Mouse (Mus musculus) embryo, embryonic 11.5 days (tissue): Measurements from ENCODE around the gene Cnot3.
"Not testable (repeated sequence)": the region's sequence is repeated elsewhere in the genome, so short reads cannot be mapped to it uniquely, and the experiment has no call there.

Experiments used
- DNase-seq: peaks from one replicate; pipeline ENCODE4 v3.0.0-alpha.2; 2012; ENCODE audit warnings: low read depth, low spot score

The Cnot3 gene

DNA sequence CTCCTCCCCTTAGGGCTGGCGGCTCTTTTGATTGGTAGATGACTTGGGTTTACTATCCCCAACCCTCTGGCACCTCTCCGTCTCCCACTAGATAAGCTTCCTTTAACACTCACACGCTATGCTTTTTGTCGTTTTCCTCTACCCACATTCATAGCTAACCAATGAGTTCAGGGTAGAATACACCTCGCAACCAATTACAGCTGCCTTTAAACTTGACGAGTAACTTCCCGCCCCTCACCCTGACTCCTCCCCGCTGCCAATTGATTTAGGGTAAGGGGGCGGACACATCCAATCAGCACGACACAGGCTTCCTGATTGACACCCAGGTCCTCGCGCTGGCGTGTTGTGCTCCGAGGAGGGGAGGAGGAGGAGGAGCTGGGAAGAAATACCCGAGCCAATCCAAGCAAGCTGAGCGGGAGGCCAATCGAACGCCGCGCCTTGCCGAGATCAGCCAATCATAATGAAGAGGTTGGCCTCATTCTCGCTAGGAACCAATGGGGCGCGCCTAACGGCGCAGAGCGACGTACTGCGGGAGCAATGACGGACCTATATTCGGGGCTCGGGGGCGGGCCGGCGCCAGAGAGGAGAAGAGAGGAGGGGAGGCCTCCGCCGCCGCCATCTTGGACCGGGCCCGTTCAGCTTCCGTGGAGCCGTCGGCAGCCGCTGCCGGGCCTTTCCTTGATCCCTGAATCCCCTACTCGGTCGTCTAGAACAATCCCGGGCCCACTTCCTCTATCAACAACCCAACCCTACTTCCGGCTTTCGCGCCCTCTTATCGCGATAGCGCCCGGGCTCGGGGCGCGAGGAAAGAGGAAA, at the start of gene Cnot3:
Gene Cnot3, plus strand, starts transcription at position 597 of the 816 bp plus-strand sequence.
- DNase-seq = peak; percentile 97

DNA sequence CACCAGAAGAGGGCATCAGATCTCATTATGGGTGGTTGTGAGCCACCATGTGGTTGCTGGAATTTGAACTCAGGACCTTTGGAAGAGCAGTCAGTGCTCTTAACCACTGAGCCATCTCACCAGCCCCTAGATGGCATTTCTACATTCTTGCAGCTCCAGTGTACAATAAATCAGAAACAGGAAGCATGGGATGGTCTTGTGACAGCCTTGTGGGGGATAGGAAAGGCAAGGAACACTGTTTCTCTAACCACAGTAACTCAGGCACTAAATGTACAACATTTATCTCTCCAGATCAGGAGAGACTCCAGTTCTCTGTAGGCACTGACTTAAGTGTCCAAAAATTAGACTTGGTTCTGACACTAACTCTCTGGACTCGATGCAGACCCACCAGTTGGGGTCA, 47.3 kb upstream of the Cnot3 start:
- not testable (repeated sequence) for DNase-seq

DNA sequence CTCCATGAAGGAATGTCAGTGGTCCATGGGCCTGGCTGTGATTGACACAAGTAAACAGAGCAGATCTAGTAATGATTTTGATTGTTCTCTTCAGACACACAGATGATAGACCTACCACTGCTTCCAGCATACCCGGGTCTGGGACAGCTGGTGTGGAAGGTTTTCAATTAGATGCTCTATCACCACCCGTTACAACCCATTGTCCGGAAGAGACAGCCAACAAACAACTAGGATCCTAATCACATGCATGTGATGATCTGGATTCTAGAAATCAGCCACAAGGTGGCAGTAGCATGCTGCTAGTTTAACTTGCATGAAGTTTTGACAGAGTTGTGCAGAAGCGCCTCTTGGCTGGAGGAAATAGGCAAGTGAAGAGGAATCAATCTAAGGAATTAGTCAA, 43.9 kb upstream of the Cnot3 start:
- peak; percentile 68 for DNase-seq

DNA sequence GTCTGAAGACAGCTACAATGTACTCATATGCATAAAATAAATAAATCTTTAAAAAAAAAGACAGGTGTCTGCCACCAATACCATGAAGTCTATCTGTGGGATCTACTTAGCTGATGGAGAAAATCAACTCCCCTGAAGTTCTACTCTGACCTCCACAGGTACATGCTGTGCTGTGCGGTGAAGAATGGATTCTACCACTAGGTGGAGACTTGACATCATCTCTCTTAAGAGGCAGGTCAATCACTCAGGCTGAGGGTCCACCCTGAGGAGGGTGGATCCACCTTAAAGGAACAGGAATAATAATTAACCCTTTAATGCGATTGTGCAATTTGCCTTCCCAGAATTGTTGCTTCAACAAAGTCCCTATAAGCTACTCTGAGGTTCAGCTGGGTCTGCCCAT, 38.3 kb upstream of the Cnot3 start:
- DNase-seq = no peak

DNA sequence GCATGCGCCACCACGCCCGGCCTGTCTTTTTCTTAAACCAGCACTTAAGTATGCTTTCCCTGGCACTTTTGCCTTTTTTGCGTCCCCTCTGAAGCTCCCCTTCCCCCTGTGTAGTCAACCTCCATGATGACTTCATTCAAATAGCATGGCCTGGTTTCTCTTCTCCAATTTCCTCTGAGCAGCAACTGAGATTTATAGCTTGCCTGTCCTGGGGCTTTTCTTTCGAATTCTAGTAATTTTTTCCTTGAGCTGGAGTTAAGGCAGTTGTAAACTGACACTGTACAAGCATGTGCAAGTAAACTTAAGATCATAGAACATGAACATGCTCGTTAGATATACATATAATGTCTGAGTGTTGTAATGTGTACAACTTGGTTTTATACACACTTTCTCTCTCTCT, 37.7 kb upstream of the Cnot3 start:
- no peak for DNase-seq

DNA sequence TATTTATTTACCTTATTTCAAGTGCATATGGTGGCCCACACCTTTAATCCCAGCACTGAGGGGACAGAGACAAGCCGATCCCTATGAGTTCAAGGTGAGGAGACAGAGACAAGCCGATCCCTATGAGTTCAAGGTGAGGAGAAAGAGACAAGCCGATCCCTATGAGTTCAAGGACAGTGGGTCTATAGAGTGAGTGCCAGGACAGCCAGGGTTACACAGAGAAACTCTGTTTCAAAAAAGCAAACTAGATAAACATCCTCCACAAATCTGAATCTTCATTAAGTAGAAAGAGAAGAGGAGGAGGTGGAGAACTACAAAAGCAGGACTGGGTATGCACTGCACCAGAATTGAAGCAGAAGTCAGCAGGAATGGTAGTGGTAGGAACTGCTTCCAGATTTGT, 36.4 kb upstream of the Cnot3 start:
- no peak for DNase-seq

DNA sequence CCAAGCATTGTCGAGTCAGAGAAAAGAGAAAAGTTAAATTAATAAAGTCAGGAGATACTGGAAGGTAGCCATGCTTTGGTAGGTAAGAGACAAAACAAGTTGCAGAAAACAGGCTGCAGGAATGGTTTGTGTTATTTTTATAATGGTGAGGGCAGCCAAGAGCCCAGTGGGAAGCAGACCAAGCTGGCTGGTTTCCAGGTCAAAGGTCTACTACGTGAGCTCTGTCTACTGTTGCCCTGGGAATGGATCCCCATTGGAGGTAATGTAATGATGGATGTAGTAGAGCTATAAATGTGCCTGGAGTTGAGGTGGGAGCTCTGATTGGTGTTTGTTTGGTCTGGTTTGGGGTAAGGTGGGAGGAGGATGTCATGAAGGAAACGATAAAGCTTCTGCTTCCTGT, 36.0 kb upstream of the Cnot3 start:
- no peak for DNase-seq

DNA sequence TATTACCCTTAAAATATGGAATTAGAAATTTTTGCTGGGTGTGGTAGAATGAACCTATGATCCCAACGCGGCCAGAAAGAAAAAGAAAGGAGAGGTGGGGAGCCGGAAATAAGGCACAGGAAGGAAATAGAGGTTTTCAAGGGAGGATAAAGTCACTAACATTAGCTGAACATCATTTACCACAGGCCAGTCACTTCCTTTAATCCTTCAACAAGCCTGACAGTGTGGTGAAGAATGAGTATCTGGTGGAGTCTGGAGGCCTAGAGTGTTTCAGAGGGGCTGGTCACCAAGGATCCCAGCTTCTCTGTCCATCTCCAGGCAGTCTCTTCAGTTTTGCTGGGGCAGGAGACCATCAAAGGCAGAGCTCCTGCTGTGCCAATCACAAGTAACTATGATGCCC, 34.6 kb upstream of the Cnot3 start:
- DNase-seq = no peak

DNA sequence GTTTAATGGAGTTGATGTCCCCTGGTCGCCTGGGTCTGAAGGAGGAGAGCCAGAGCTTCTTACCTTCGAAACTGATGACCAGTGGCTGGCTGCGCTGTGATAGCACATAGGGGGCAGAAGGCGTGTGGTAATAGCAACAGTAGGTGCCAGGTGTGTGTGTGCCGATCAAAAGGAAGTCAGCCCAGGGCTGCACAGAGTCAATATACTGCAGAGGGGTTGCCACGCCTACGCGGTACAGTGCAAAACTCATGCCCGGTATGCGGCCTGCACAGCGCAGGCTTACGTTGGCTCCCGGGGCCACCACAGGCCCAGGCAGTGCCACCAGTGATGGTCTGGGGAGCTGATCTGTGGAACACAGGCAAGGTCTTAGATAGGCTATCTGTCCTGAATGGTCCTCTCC, 34.1 kb upstream of the Cnot3 start:
- DNase-seq = no peak

DNA sequence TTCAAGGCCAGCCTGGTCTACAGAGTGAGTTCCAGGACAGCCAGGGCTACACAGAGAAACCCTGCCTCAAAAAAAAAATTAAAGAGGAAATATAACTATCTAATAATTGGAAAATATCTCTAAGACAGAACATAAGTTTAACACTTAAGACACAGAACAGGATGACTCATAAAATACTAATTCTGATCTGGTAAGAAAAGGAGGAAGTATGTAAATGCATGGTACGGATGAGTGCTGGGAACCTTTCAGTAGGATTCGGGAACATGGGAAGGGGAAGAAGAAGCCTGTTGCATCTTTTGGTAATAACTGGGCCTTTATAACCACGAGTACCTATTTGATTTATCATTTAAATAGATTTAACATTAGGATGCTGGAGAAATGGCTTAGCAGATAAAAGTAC, 31.0 kb upstream of the Cnot3 start:
- DNase-seq = no peak

DNA sequence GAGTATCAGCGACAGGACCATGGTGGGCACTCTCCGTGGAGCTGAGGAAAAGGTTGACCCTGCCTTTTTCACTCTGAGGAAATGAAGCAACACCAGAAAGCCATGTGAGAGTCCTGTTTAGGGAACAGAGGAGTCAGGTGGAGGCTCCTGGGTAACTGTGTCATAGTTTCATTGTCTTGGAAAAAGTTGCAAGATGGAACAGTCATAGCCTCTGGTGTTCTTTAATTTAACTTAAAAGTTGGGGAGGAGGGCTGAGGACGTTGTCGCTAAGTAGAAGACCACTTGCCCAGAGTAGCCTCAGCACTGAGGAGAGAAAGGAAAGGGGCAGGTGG, 29.0 kb upstream of the Cnot3 start, which contains the start of gene Oscar:
Gene Oscar, minus strand, starts transcription at position 101 of the 332 bp plus-strand sequence.
- DNase-seq = no peak

DNA sequence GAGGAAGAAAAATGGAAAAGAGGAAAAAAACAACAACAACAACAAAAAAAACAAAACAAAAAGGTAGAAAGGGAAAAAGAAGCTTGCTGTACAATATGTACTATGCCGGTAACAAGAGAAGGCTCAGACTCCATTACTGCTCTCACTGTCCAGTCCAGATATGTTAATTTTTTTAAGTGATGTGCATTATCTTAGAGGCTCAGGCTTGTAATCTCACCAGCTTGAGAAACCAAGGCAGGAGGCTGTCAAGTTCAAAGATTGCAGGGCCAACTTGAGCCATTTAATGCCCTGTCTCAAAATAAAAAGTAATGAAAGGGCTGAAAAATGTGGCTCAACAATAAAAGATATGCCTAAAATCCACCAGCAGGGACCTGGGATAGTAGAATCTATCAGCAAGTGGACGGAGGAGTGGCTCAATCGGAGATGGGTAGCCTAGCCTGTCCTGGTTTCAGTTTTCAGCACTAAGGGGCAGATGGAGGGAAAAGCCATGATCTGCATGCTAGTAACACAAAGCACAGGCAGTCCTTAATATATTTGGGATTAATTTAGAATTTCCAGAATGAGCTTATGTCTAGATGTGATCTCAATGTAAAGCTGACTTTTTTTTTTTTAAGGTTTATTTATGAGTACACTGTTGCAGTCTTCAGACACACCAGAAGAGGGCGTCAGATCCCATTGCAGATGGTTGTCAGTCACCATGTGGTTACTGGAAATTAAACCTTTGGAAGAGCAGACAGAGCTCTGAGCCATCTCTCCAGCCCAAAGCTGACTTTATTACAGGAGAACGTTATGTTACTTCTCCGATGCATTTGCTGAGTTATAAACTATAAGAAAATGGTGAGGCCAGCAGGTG, 28.5 kb upstream of the Cnot3 start:
- no peak for DNase-seq

DNA sequence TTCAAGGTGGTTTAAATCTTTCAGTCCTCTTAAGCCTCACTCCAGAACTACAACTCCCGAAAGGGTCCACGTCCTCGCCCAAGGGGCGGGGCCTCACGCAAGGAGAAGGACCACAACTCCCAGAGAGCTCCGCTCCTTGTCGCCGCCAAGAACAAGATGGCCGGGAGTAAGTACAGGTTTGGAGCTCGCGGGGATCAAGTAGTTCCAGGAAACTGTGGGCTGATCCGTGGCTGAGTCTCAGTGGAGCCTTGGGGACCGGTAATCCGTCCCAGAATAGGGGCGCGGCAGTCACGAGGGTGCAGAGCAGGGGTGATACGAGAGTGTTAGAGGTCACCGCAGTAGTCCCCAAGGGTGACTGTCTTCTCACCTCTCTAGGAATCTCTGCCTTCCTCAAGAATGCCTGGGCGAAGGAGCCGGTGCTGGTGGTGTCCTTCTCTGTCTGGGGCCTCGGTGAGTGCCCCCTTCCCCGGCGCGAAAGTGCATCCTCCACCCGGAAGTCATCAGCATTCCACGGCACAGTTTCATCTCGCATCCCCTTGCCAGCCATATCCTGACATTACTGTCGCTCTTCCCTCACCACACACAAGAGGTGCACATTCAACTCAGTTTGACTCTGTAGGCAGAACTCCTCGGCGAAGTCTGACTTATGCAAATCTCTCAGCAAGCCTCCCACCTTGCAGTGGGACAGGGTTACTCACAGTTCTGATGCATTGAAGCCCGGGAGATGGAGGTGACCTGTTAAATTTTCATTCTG, 27.6 kb upstream of the Cnot3 start, which contains the start of gene Ndufa3:
Gene Ndufa3, plus strand, starts transcription at position 132 of the 754 bp plus-strand sequence.
- peak; percentile 87 for DNase-seq

DNA sequence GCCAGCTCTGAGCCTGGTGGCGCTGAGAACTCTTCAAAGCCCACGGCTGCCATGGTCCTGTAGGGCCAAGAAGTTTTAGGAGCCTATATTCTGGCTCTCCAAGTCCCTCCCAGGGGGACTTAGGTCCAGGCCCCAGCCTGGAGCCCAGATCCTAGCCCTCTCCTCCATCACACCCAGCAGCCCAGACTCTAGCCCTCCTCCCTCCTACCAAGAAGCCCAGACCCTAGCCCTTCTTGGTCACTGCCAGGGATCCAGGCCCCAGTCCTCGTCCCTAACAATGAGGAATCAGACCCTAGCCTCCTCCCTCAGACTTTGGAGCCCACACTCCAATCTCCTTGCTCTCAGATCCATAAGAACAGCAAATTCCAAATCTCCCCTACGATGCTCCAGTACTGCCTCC, 16.0 kb upstream of the Cnot3 start:
- no peak for DNase-seq

DNA sequence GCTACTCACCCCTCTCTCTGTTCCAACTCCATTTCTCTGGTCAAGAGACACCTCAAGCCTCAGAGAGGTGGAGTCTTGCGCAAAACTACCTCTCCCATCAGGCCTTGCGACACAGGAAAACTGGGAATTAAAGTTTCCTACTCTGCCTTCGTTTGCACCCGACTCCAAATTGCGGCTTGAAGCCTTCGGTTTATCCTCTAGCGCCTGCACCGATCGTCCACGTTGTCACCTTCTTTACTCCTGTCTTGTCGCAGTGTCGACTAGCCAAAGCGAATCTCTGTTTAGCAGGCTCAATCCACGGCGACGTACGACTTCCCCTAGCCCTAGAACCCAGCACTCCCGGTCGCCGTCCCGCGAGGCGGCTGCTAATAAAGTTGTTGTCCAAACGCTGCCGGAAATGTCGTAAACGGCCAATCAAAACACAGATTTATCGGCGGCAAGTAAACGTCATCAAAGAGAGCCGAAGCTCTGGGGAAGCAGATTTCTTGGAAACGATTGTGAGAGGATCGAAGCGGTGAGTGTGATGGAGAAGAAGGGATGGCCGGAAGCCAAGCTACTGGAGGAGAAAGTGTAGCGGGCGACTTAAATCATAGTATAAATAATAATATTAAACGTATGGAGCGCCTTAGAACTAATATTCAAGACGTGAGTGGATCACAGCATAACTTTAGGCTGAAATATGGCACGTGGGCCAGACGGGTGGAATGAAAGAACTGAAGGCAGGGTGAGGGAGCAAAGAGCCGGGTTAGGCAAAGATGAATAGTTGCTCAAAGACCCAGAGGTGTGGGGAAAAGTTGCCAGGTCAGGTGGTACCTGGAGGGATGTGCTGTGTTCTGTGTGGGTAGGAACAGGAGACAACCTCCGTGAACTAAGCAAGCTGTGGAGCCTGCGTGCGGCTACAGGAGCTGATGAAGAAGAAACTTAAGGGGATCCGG, 15.3 kb upstream of the Cnot3 start, which contains the start of the genes Tfpt and Prpf31:
Gene Tfpt, minus strand, starts transcription at position 387 of the 935 bp plus-strand sequence.
Gene Prpf31, plus strand, starts transcription at position 443 of the 935 bp plus-strand sequence.
- DNase-seq = peak; percentile 91

DNA sequence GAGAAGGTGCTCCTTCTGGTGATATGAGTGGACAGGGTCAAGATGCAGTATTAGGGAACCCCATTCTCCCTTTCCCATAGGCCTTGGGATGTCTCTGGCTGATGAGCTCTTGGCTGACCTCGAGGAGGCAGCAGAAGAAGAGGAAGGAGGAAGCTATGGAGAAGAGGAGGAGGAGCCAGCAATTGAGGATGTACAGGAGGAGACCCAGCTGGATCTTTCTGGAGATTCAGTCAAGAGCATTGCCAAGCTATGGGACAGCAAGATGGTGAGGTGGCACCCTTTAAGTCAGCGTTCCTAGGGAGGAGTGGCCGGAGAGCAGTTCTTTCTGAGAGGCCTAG, 14.6 kb upstream of the Cnot3 start:
- DNase-seq = no peak

DNA sequence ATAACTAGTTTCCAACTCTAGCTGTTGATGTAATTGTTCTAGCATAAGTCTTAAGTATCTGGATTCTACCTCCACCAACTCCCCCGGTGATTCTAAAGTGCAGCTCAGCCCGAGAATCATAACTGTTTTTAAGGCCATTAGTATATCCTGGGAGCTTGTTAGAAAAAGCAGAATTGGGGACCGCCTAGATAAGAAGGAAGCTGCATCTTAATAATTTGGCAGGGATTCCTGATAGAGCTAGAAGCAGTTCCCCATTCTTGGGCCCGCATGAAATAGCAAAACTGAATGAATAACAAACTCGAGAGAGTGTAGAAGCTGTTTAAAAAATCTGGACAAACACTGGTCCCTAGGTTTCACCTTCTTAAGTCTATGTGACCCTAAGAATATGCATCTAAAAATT, 1.7 kb upstream of the Cnot3 start:
- DNase-seq = no peak

DNA sequence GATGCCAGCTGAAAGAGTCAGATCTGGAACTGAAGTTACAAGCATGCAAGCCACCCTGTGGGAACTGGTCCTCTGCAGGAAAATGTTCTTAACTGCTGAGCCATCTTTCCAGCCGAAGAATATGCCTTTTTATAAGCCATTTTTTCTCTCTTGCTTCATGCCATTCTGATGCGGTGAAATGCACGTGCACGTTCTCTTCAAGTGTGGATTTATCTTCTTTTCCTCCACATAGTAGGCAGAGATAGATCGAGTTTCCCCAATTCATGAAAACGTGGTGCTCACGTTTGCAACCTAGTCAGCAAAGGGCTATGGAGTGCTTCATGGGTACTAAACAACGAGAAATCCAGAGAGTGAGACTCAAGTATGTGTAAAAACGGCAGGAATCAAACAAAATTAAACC, 1.2 kb upstream of the Cnot3 start:
- no peak for DNase-seq

DNA sequence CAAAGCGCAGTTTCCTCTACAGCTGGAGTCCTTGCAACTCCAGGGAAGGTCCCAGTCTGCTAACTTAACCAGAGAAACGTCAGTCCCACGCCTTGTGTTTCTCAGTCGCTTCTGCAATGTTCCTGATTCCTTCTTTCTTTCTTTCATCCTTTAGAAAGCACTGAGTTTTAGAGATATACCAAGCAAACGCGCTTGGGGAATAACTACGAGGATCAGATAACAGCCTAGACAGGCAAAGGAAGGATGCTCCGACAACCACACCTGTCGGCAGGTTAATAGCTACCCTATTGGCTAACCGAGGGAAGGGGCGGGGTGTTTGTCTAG, 758 bp upstream of the Cnot3 start:
- DNase-seq = no peak

DNA sequence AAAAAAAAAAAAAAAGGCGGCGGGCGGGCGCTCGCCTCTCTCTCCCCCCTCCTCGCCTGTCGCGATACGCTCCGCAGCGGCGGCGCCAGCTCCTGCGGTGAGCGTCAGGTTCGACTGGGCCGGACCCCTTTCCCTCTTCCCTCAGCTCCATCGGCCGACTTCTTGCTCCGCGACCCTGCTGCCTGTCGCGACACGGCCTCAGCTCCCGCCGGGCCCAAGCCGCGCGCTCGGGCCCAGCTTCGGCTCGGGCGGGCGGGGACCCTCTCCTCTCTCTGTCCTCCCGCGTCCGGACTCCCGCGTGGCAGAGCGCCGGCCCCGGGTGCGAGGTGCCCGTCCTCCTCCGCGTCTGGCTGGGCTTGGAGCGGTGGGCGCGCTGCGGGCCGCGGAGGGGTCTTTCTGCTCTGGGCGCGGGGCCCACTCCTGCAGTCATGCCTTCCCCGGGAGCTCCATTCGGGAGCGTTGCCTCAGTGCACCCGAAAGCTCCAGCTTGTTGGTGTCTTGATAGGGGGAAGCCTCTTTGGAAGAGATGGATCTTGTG, 489 bp downstream of the Cnot3 start:
- DNase-seq = no peak

DNA sequence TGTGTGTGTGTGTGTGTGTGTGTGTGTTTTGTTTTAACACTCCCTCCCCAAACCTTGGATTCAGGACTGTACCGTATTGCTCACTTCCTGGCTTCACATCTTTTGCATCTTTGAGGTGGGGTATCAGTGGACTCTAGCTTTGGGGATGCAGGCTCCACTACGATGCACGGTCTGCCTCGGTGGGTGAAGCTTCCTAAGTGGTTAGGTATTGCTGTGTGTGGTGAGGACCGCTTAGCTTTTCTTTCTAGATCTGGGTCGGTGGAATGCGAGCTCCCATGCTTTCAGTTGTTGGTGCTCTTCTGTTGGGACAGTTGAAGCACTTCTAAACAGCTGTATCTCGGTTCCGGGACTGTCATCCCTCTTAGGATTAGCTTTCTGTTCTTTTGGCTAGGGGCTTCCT, 1.1 kb downstream of the Cnot3 start:
- DNase-seq = no peak
